Mouse (Mus musculus) T-helper 17 cell (primary cell): ENCODE data around the gene Vmn1r8.
"Not testable (repeated sequence)": the region's sequence is repeated elsewhere in the genome, so short reads cannot be mapped to it uniquely, and the experiment has no call there.

Experiments used
- in situ Hi-C, 2 experiments: fragments of 300-600 bp; cut with MboI, MseI; formaldehyde crosslinking; loops; 1 replicate in 1 of 2; 2 replicates in 1 of 2; pipeline ENCODE4 v1.15.1; 2025; ENCODE audit warnings: high pct_unique_total_duplicates in 2 of 2

Vmn1r8 gene

GRCm38 (mm10) chr6:57031984-57032383, at the start of gene Vmn1r8:
Gene Vmn1r8 (plus strand): TSS chr6:57032284.
- in situ Hi-C loops = no loop called here

- in situ Hi-C loops = no loop called here
Observed at GRCm38 (mm10) chr6:56996943-56997342, 35.1 kb upstream of the Vmn1r8 start, which contains the start of gene Vmn1r6. Gene Vmn1r6 (plus strand): TSS chr6:56997243.

GRCm38 (mm10) chr6:57025224-57025623, 6.9 kb upstream of the Vmn1r8 start, which contains the start of gene Vmn1r7:
Gene Vmn1r7 (minus strand): TSS chr6:57025324.
- in situ Hi-C loops = not testable (repeated sequence)

- in situ Hi-C loops = no loop called here
Observed at GRCm38 (mm10) chr6:57034674-57035073, 2.6 kb downstream of the Vmn1r8 start.

GRCm38 (mm10) chr6:57063730-57064129, 31.6 kb downstream of the Vmn1r8 start:
- in situ Hi-C loops = loop anchor here (5.0 kb wide), 1 partner anchor 44 kb away; the partner anchor contains the start of gene Vmn1r10 (in 2 of the 2)

- in situ Hi-C loops = no loop called here
Observed at GRCm38 (mm10) chr6:57066487-57066886, 34.4 kb downstream of the Vmn1r8 start, which contains the start of gene Vmn1r9. Gene Vmn1r9 (plus strand): TSS chr6:57066787.
